Mouse (Mus musculus) hindbrain, postnatal 0 days (tissue): ENCODE results near the gene Srgn. TPM values are rescaled to one million over a fixed set of nuclear protein-coding genes. Genes with fewer than 3 reads are reported as not detected.

Experiments used
- ATAC-seq: fragments of 200-750 bp; cut with Nextera tagmentation; 2 replicates; pipeline ENCODE4 v1.8.0; 2017; ENCODE audit warnings: mild to moderate bottlenecking, moderate TSS enrichment, moderate library complexity
- DNase-seq: peaks from one replicate; pipeline ENCODE4 v3.0.0-alpha.2; 2015; ENCODE audit warnings: low spot score
- H3K27ac ChIP-seq: fragments of 300-500 bp; sonication (generic); 2 replicates; pipeline ENCODE4 v1.5.1; 2014; ENCODE audit warnings: mild to moderate bottlenecking
- H3K27me3 ChIP-seq: fragments of 300-500 bp; sonication (generic); 2 replicates; pipeline ENCODE4 v1.6.1; 2014; ENCODE audit warnings: low read length, mixed read lengths; ENCODE audit not compliant: insufficient read depth
- H3K36me3 ChIP-seq: fragments of 300-500 bp; sonication (generic); 2 replicates; pipeline ENCODE4 v1.6.1; 2014; ENCODE audit warnings: low read length, mixed read lengths; ENCODE audit not compliant: insufficient read depth
- H3K4me1 ChIP-seq: fragments of 300-500 bp; sonication (generic); 2 replicates; pipeline ENCODE4 v1.6.1; 2014; ENCODE audit warnings: antibody characterized with exemption, low read length, mixed read lengths; ENCODE audit not compliant: insufficient read depth
- H3K4me2 ChIP-seq: fragments of 300-500 bp; sonication (generic); 2 replicates; pipeline ENCODE4 v1.6.1; 2014; ENCODE audit warnings: low read depth, mild to moderate bottlenecking, low read length, moderate library complexity, mixed read lengths
- H3K4me3 ChIP-seq: fragments of 300-500 bp; sonication (generic); 2 replicates; pipeline ENCODE4 v1.5.1; 2014; ENCODE audit warnings: low read length
- H3K9ac ChIP-seq: fragments of 300-500 bp; sonication (generic); replicated peaks from 2 replicates; pipeline ENCODE4 v1.6.1; 2014; ENCODE audit warnings: mild to moderate bottlenecking, low read length, moderate library complexity, mixed read lengths
- H3K9me3 ChIP-seq: fragments of 300-500 bp; sonication (generic); 2 replicates; pipeline ENCODE4 v1.6.1; 2016; ENCODE audit warnings: low read length, mixed read lengths
- CTCF ChIP-seq: IDR thresholded peaks from 2 replicates; pipeline ENCODE4 v1.5.1; 2016; ENCODE audit warnings: antibody characterized with exemption, control low read depth, low read depth
- WGBS: fragments of 180-500 bp; shearing (Covaris S2); extraction: QIAGEN DNeasy Blood & Tissue Kit; methylation state at CpG from one replicate; pipeline ENCODE4 v1.1.7; 2014; 5-methylcytosine and 5-hydroxymethylcytosine counted together
- polyA plus RNA-seq: library from polyadenylated mRNA; unstranded; fragments of >200 nt; fragmentation: Nextera tagmentation; extraction: Ambion mirVana; gene quantifications from 2 replicates; pipeline ENCODE4 v1.2.1, GENCODE M21; 2015
- total RNA-seq: library from RNA; depleted of rRNA; stranded (reverse); fragments of >200 nt; gene quantifications from 2 replicates; pipeline ENCODE4 v1.2.3, GENCODE M21; 2014

Gene Srgn
- total and polyA plus RNA-seq, 2 experiments from 2014 or later = 6.5 to 20.8 TPM

GRCm38 (mm10) chr10:62486618-62487415, 40.4 kb downstream of the Srgn start, which contains the start of gene Vps26a:
Gene Vps26a, minus strand, starts transcription at chr10:62486805.
- Histone ChIP-seq H3K4me3 (peak within 1 kb of the TSS; percentile 87), H3K27me3 (no peaks in the 10 kb centered on the region), H3K9ac (peak within 1 kb of the TSS; percentile 81), H3K36me3 (no peaks in the 10 kb centered on the region), H3K4me2 (peak within 1 kb of the TSS; percentile 91), H3K27ac (peak within 1 kb of the TSS; percentile 81), H3K4me1 (0 out of 2 replicates have a peak, but pooled peaks cover 5% of the 10 kb centered on the region), H3K9me3 (no peaks in the 10 kb centered on the region)
- peak; percentile 95 for ATAC-seq
- peak; percentile 99 for DNase-seq
- no peak for TF ChIP-seq CTCF
- WGBS = under 1% methylated on average over 52 of the region's 59 CpGs

GRCm38 (mm10) chr10:62485878-62486582, 41.2 kb downstream of the Srgn start:
- Histone ChIP-seq H3K36me3 (no peaks in the 10 kb centered on the region), H3K27me3 (no peaks in the 10 kb centered on the region), H3K4me1 (0 out of 2 replicates have a peak, but pooled peaks cover 5% of the 10 kb centered on the region), H3K27ac (peak overlapping the region; percentile 81), H3K9me3 (no peaks in the 10 kb centered on the region), H3K9ac (peak overlapping the region; percentile 81), H3K4me2 (peak overlapping the region; percentile 91), H3K4me3 (peak overlapping the region; percentile 87)
- peak; percentile 32 for DNase-seq
- no peak for TF ChIP-seq CTCF
- under 1% methylated on average over 45 of the region's 48 CpGs for WGBS
- peak; percentile 78 for ATAC-seq

- no peak overlapping the region for H3K9ac ChIP-seq
- no peaks in the 10 kb centered on the region for H3K27me3 ChIP-seq
- DNase-seq = no peak
- H3K36me3 ChIP-seq = peaks cover 5% of the 10 kb centered on the region
- no peak overlapping the region for H3K27ac ChIP-seq
- H3K4me3 ChIP-seq = no peak overlapping the region
- H3K9me3 ChIP-seq = no peaks in the 10 kb centered on the region
- WGBS = 71% methylated on average over 7 of the region's 7 CpGs
- H3K4me1 ChIP-seq = 0 out of 2 replicates have a peak, but pooled peaks cover 5% of the 10 kb centered on the region
- TF ChIP-seq CTCF = no peak
- H3K4me2 ChIP-seq = no peak overlapping the region
- no peak for ATAC-seq
Measured at GRCm38 (mm10) chr10:62481108-62481852, 46.0 kb downstream of the Srgn start.

- no peak overlapping the region for H3K4me3 ChIP-seq
- peaks cover 5% of the 10 kb centered on the region for H3K36me3 ChIP-seq
- H3K9ac ChIP-seq = no peak overlapping the region
- no peaks in the 10 kb centered on the region for H3K27me3 ChIP-seq
- no peak for ATAC-seq
- H3K9me3 ChIP-seq = no peaks in the 10 kb centered on the region
- no peak for TF ChIP-seq CTCF
- no peak overlapping the region for H3K4me2 ChIP-seq
- DNase-seq = no peak
- H3K27ac ChIP-seq = no peak overlapping the region
- H3K4me1 ChIP-seq = no peaks in the 10 kb centered on the region
- WGBS = 66% methylated on average over 2 of the region's 2 CpGs
Measured at GRCm38 (mm10) chr10:62476980-62477379, 50.3 kb downstream of the Srgn start.

- no peak for ATAC-seq
- no peak overlapping the region for H3K9ac ChIP-seq
- H3K4me1 ChIP-seq = no peaks in the 10 kb centered on the region
- no peak for DNase-seq
- no peak overlapping the region for H3K27ac ChIP-seq
- TF ChIP-seq CTCF = no peak
- H3K9me3 ChIP-seq = no peaks in the 10 kb centered on the region
- no peak overlapping the region for H3K4me2 ChIP-seq
- 93% methylated on average over 10 of the region's 10 CpGs for WGBS
- peaks cover 5% of the 10 kb centered on the region for H3K36me3 ChIP-seq
- no peak overlapping the region for H3K4me3 ChIP-seq
- H3K27me3 ChIP-seq = no peaks in the 10 kb centered on the region
Measured at GRCm38 (mm10) chr10:62474944-62475343, 52.3 kb downstream of the Srgn start.

- H3K9me3 ChIP-seq = no peaks in the 10 kb centered on the region
- ATAC-seq (no peak), DNase-seq (no peak)
- H3K36me3 ChIP-seq = no peaks in the 10 kb centered on the region
- no peak for TF ChIP-seq CTCF
- no peaks in the 10 kb centered on the region for H3K4me1 ChIP-seq
- no peak overlapping the region for H3K27ac ChIP-seq
- WGBS = 55% methylated on average over 5 of the region's 5 CpGs
- no peak overlapping the region for H3K4me2 ChIP-seq
- H3K9ac ChIP-seq = no peak overlapping the region
- no peak overlapping the region for H3K4me3 ChIP-seq
- no peaks in the 10 kb centered on the region for H3K27me3 ChIP-seq
Measured at GRCm38 (mm10) chr10:62471105-62471504, 56.1 kb downstream of the Srgn start.
